Mouse (Mus musculus): ENCODE results near the gene Pax9. TPM values are rescaled to one million over a fixed set of nuclear protein-coding genes. Genes with fewer than 3 reads are reported as not detected.

The Pax9 gene
- polyA plus RNA-seq, 1 experiment from 2014 or later, result 2.4 TPM

GRCm38 (mm10) chr12:56695358-56696173 is 4.0 kb downstream of the Pax9 start:
- H3K4me2 ChIP-seq (ENCODE audit: low read depth, low read length), result peak overlapping the region; percentile 71
- peaks cover 91% of the 10 kb centered on the region for H3K27me3 ChIP-seq (ENCODE audit: control insufficient read depth, insufficient read depth, low read length)
- no peak overlapping the region for H3K27ac ChIP-seq (ENCODE audit: low read length)
- H3K9ac ChIP-seq (ENCODE audit: low read length), result peak overlapping the region; percentile 41; the same call in 1 of the 2 replicates
- H3K4me1 ChIP-seq (ENCODE audit: control insufficient read depth, insufficient read depth, low read length), result peaks cover 9% of the 10 kb centered on the region
- H3K9me3 ChIP-seq (replicated peaks; ENCODE audit: control insufficient read depth, low read length), result no peaks in the 10 kb centered on the region
- no peaks in the 10 kb centered on the region for H3K36me3 ChIP-seq (ENCODE audit: control insufficient read depth, insufficient read depth)
- peak; percentile 93 for ATAC-seq (replicated peaks; ENCODE audit: extremely low read depth, insufficient read depth, low FRiP score)
- peak overlapping the region; percentile 50 for H3K4me3 ChIP-seq (ENCODE audit: low read length)
- under 1% methylated on average over 41 of the region's 41 CpGs for WGBS

DNA sequence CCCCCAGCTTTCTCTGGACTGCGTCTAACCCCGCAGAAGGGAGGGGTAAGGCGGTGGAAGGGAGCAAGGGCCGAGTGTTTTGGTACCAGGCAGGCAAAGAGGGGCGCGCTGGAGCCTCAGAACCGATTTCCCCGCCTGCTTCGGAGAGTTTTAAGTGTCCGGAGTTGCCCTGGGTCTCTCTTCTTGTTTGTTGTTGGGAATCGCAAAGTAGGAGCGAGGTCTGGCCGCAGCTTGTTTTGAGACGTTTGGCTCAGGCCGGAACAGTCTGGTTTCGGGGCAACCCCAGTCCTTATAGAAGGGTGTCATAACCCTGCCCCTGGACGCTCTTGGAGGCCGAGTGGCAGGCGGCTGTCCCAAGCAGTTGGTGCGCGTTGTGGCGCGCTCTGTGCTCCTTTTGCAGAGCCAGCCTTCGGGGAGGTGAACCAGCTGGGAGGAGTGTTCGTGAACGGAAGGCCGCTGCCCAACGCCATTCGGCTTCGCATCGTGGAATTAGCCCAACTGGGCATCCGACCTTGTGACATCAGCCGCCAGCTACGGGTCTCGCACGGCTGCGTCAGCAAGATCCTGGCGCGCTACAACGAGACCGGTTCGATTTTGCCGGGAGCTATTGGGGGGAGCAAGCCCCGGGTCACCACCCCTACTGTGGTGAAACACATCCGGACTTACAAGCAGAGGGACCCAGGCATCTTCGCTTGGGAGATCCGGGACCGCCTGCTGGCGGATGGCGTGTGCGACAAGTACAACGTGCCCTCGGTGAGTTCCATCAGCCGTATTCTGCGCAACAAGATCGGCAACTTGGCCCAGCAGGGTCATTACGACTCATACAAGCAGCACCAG is 4.8 kb downstream of the Pax9 start:
- H3K4me1 ChIP-seq (ENCODE audit: control insufficient read depth, insufficient read depth, low read length), result peaks cover 7% of the 10 kb centered on the region
- no peak for ATAC-seq (replicated peaks; ENCODE audit: extremely low read depth, insufficient read depth, low FRiP score)
- H3K4me3 ChIP-seq (ENCODE audit: low read length), result peak overlapping the region; percentile 50
- peaks cover 87% of the 10 kb centered on the region for H3K27me3 ChIP-seq (ENCODE audit: control insufficient read depth, insufficient read depth, low read length)
- H3K4me2 ChIP-seq (ENCODE audit: low read depth, low read length), result peak overlapping the region; percentile 71
- WGBS, result 2% methylated on average over 57 of the region's 57 CpGs
- H3K9me3 ChIP-seq (replicated peaks; ENCODE audit: control insufficient read depth, low read length), result no peaks in the 10 kb centered on the region
- H3K9ac ChIP-seq (ENCODE audit: low read length), result no peak overlapping the region
- H3K36me3 ChIP-seq (ENCODE audit: control insufficient read depth, insufficient read depth), result no peaks in the 10 kb centered on the region
- no peak overlapping the region for H3K27ac ChIP-seq (ENCODE audit: low read length)

DNA sequence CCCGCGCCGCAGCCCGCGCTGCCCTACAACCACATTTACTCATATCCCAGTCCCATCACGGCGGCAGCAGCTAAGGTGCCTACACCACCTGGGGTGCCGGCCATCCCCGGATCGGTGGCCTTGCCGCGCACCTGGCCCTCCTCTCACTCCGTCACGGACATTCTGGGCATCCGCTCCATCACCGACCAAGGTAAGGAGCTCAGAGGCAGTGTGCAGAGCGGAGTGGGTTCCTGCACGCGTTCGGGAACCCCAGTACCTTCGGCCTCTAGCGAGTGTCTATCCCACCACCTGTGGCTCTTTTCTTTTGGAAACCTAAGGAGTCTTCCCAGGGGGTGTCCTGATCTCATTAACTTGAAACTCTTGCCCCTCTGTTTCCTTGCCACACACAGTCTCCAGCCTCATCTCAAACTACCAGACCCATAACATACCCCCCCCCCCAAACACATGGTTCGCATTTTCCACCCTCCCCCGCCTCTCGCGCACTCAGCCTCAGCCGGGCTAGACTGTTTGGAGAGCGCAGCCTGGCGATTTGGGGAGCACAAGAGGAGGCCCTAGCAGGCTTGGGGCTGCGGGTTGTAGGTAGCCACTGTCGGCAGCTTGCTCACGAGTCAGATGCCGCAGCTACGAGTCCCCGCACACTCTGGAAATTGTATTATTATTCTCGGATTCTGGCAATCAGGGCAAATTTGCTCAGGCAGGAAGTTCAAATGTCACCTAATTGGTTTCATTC is 5.6 kb downstream of the Pax9 start:
- WGBS, result under 1% methylated on average over 36 of the region's 36 CpGs
- peak overlapping the region; percentile 71 for H3K4me2 ChIP-seq (ENCODE audit: low read depth, low read length)
- peak overlapping the region; percentile 50 for H3K4me3 ChIP-seq (ENCODE audit: low read length)
- H3K27me3 ChIP-seq (ENCODE audit: control insufficient read depth, insufficient read depth, low read length), result peaks cover 81% of the 10 kb centered on the region
- ATAC-seq (replicated peaks; ENCODE audit: extremely low read depth, insufficient read depth, low FRiP score), result no peak
- no peaks in the 10 kb centered on the region for H3K36me3 ChIP-seq (ENCODE audit: control insufficient read depth, insufficient read depth)
- no peak overlapping the region for H3K27ac ChIP-seq (ENCODE audit: low read length)
- no peak overlapping the region for H3K9ac ChIP-seq (ENCODE audit: low read length)
- H3K4me1 ChIP-seq (ENCODE audit: control insufficient read depth, insufficient read depth, low read length), result peaks cover 6% of the 10 kb centered on the region
- H3K9me3 ChIP-seq (replicated peaks; ENCODE audit: control insufficient read depth, low read length), result no peaks in the 10 kb centered on the region

DNA sequence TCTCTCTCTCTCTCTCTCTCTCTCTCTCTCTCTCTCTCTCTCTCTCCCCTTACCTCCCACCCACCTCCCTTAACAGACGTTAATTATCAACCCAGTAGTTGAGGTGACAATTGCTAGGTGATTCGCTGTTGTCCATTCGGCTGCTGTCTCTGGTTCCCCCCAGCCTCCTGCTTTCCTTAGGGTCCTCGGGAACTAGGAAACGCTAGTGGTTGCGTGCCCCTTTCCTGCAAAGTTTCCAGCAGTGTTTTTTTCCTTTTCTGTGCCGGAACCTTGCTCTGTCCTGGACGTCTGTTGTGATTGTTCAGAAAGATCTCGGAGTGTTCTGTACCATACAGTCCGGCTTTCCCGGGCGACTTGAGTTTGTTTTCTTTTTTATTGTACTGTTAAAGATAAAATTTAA is 6.2 kb downstream of the Pax9 start:
- WGBS, result 4% methylated on average over 12 of the region's 12 CpGs
- Histone ChIP-seq H3K4me1 (ENCODE audit: control insufficient read depth, insufficient read depth, low read length) (peaks cover 6% of the 10 kb centered on the region), H3K9ac (ENCODE audit: low read length) (no peak overlapping the region), H3K4me2 (ENCODE audit: low read depth, low read length) (no peak overlapping the region), H3K27ac (ENCODE audit: low read length) (no peak overlapping the region), H3K4me3 (ENCODE audit: low read length) (peak overlapping the region; percentile 37), H3K9me3 (replicated peaks; ENCODE audit: control insufficient read depth, low read length) (no peaks in the 10 kb centered on the region), H3K36me3 (ENCODE audit: control insufficient read depth, insufficient read depth) (no peaks in the 10 kb centered on the region), H3K27me3 (ENCODE audit: control insufficient read depth, insufficient read depth, low read length) (peaks cover 81% of the 10 kb centered on the region)
- no peak for ATAC-seq (replicated peaks; ENCODE audit: extremely low read depth, insufficient read depth, low FRiP score)

DNA sequence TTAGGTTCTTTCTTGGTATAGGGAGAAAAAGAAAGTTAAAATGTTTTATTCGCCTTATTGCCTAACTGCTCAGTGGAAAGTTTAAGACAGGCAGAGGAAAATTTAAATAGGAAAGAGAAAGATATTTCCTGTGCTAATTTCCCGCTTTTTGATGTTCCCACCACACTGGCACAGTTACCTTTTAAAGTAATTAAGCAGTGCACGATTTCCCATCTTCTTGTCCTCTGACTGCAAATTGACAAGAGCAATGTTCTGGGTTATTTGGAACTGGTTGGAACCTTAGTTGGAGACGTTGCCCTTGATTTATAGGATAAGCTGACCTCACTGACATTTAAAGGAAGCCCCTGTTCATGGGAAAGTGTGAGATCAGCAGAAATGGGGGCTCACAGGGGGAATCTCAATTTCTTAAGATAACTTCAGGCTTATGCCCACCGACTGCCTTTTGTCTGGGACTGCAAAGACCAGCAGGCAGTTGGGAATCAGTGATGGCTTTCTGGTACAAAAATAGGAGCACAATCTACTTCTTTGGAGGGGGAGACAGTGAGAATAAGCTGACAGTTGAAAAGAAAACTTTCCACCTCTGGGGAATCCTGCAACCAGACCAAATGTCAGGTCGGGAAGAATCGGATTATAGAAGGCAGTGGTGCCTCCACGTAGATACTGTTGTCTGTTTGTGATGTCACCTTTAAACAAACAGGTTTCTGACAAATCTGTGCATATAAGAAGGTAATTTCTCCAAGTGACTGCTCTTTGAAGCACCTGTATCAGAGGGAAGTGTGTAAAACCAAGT is 6.8 kb downstream of the Pax9 start:
- WGBS, result 8% methylated on average over 8 of the region's 8 CpGs

GRCm38 (mm10) chr12:56699351-56699750 is 7.8 kb downstream of the Pax9 start:
- 24% methylated on average over 3 of the region's 3 CpGs for WGBS
- H3K4me3 ChIP-seq (ENCODE audit: low read length), result no peak overlapping the region
- H3K4me2 ChIP-seq (ENCODE audit: low read depth, low read length), result no peak overlapping the region
- H3K4me1 ChIP-seq (ENCODE audit: control insufficient read depth, insufficient read depth, low read length), result peaks cover 6% of the 10 kb centered on the region
- H3K9me3 ChIP-seq (replicated peaks; ENCODE audit: control insufficient read depth, low read length), result no peaks in the 10 kb centered on the region
- no peaks in the 10 kb centered on the region for H3K36me3 ChIP-seq (ENCODE audit: control insufficient read depth, insufficient read depth)
- no peak overlapping the region for H3K9ac ChIP-seq (ENCODE audit: low read length)
- H3K27ac ChIP-seq (ENCODE audit: low read length), result no peak overlapping the region
- peaks cover 67% of the 10 kb centered on the region for H3K27me3 ChIP-seq (ENCODE audit: control insufficient read depth, insufficient read depth, low read length)
- ATAC-seq (replicated peaks; ENCODE audit: extremely low read depth, insufficient read depth, low FRiP score), result no peak

More for the DNA sequence above, 6.8 kb downstream of the Pax9 start:
- Histone ChIP-seq H3K4me2 (ENCODE audit: low read depth, low read length) (no peak overlapping the region), H3K9ac (ENCODE audit: low read length) (no peak overlapping the region), H3K27me3 (ENCODE audit: control insufficient read depth, insufficient read depth, low read length) (peaks cover 76% of the 10 kb centered on the region), H3K4me3 (ENCODE audit: low read length) (peak overlapping the region; percentile 6; the same call in 1 of the 2 replicates), H3K4me1 (ENCODE audit: control insufficient read depth, insufficient read depth, low read length) (peaks cover 6% of the 10 kb centered on the region), H3K36me3 (ENCODE audit: control insufficient read depth, insufficient read depth) (no peaks in the 10 kb centered on the region), H3K9me3 (replicated peaks; ENCODE audit: control insufficient read depth, low read length) (no peaks in the 10 kb centered on the region), H3K27ac (ENCODE audit: low read length) (no peak overlapping the region)
- no peak for ATAC-seq (replicated peaks; ENCODE audit: extremely low read depth, insufficient read depth, low FRiP score)

GRCm38 (mm10) chr12:56699915-56700900 is 8.6 kb downstream of the Pax9 start:
- H3K9ac ChIP-seq (ENCODE audit: low read length), result no peak overlapping the region

More at GRCm38 (mm10) chr12:56699915-56700900, 8.6 kb downstream of the Pax9 start:
- Histone ChIP-seq H3K36me3 (ENCODE audit: control insufficient read depth, insufficient read depth) (no peaks in the 10 kb centered on the region), H3K4me3 (ENCODE audit: low read length) (no peak overlapping the region), H3K27ac (ENCODE audit: low read length) (no peak overlapping the region), H3K9me3 (replicated peaks; ENCODE audit: control insufficient read depth, low read length) (no peaks in the 10 kb centered on the region), H3K4me2 (ENCODE audit: low read depth, low read length) (no peak overlapping the region), H3K4me1 (ENCODE audit: control insufficient read depth, insufficient read depth, low read length) (peaks cover 4% of the 10 kb centered on the region), H3K27me3 (ENCODE audit: control insufficient read depth, insufficient read depth, low read length) (peaks cover 59% of the 10 kb centered on the region)
- 9% methylated on average over 40 of the region's 44 CpGs for WGBS
- no peak for ATAC-seq (replicated peaks; ENCODE audit: extremely low read depth, insufficient read depth, low FRiP score)

Data from heart, embryonic 16.5 days (tissue).